Comparison of ENCODE assay signal across 8 mouse cellular contexts in genomic region chr10:40247166-40247716, GRCm38 (mm10). TPM values are rescaled to one million over a fixed set of nuclear protein-coding genes. Genes with fewer than 3 reads are reported as not detected.
A peak's percentile ranks its signal among the peaks of the same experiment; 100 is the strongest.
DNase-seq lines count a peak whose midpoint lies in the region; ATAC-seq lines count a peak whose summit lies in the region.

No protein-coding gene starts in this region.

- peak overlapping the region; percentile 41 for H3K4me2 ChIP-seq in embryonic facial prominence, embryonic 11.5 days (ENCODE audit: low read depth, low read length)
- H3K4me2 ChIP-seq in hindbrain, embryonic 13.5 days = peak overlapping the region; percentile 70
- H3K4me2 ChIP-seq in midbrain, embryonic 15.5 days = peak overlapping the region; percentile 76

- intact Hi-C loops in left cerebral cortex, postnatal 10 days (cut with DNase I) = no loop called here

- peaks cover 9% of the 10 kb centered on the region for H3K36me3 ChIP-seq in embryonic facial prominence, embryonic 11.5 days (replicated peaks; ENCODE audit: control insufficient read depth, insufficient read depth, low read depth, low read length)
- peaks cover 62% of the 10 kb centered on the region for H3K36me3 ChIP-seq in hindbrain, embryonic 13.5 days
- H3K36me3 ChIP-seq in midbrain, embryonic 15.5 days (replicated peaks) = peaks cover 46% of the 10 kb centered on the region

- peak; percentile 57 for ATAC-seq in embryonic facial prominence, embryonic 11.5 days (replicated peaks; ENCODE audit: insufficient number of reproducible peaks, low FRiP score, low TSS enrichment, low read depth)
- peak; percentile 73 for ATAC-seq in hindbrain, embryonic 13.5 days (ENCODE audit: low FRiP score)
- ATAC-seq in midbrain, embryonic 15.5 days (replicated peaks) = peak; percentile 53

- DNase-seq in layer of hippocampus, postnatal 10 days (ENCODE audit: low spot score in 2 of 2) = peak; percentile 8 to 26
- DNase-seq in layer of hippocampus, postnatal 14 days (ENCODE audit: low spot score in 2 of 2) = no peak
- no peak for DNase-seq in embryonic facial prominence, embryonic 11.5 days (ENCODE audit: low spot score)
- DNase-seq in left cerebral cortex, postnatal 10 days (ENCODE audit: extremely low spot score in 1 of 2, low spot score in 2 of 2) = no peak
- DNase-seq in right cerebral cortex, postnatal 36 days (ENCODE audit: low spot score in 2 of 2) = no peak
- DNase-seq in ovary, postnatal 14 days (ENCODE audit: low spot score) = no peak

- WGBS in embryonic facial prominence, embryonic 11.5 days = 32% methylated on average over 11 of the region's 11 CpGs
- 35% methylated on average over 11 of the region's 11 CpGs for WGBS in hindbrain, embryonic 13.5 days
- WGBS in midbrain, embryonic 15.5 days = 29% methylated on average over 11 of the region's 11 CpGs

- no peak overlapping the region for H3K27ac ChIP-seq in embryonic facial prominence, embryonic 11.5 days (replicated peaks; ENCODE audit: low read depth, low read length)
- H3K27ac ChIP-seq in hindbrain, embryonic 13.5 days = peak overlapping the region; percentile 88
- peak overlapping the region; percentile 84 for H3K27ac ChIP-seq in midbrain, embryonic 15.5 days

- H3K9me3 ChIP-seq in embryonic facial prominence, embryonic 11.5 days (replicated peaks; ENCODE audit: control insufficient read depth, low read length) = no peaks in the 10 kb centered on the region
- H3K9me3 ChIP-seq in hindbrain, embryonic 13.5 days = no peaks in the 10 kb centered on the region
- H3K9me3 ChIP-seq in midbrain, embryonic 15.5 days = no peaks in the 10 kb centered on the region

- H3K4me1 ChIP-seq in embryonic facial prominence, embryonic 11.5 days (ENCODE audit: control insufficient read depth, insufficient read depth, low read length) = no peaks in the 10 kb centered on the region
- peaks cover 16% of the 10 kb centered on the region for H3K4me1 ChIP-seq in hindbrain, embryonic 13.5 days (replicated peaks)
- H3K4me1 ChIP-seq in midbrain, embryonic 15.5 days = peaks cover 17% of the 10 kb centered on the region

- H3K4me3 ChIP-seq in embryonic facial prominence, embryonic 11.5 days (ENCODE audit: low read depth, low read length) = peak overlapping the region; percentile 80
- H3K4me3 ChIP-seq in hindbrain, embryonic 13.5 days = peak overlapping the region; percentile 78
- H3K4me3 ChIP-seq in midbrain, embryonic 15.5 days = peak overlapping the region; percentile 73

- no peak overlapping the region; the same call in 1 of the 2 replicates for H3K9ac ChIP-seq in embryonic facial prominence, embryonic 11.5 days (replicated peaks; ENCODE audit: low read length)
- H3K9ac ChIP-seq in hindbrain, embryonic 13.5 days = peak overlapping the region; percentile 78
- H3K9ac ChIP-seq in midbrain, embryonic 15.5 days = peak overlapping the region; percentile 28; the same call in 1 of the 2 replicates

- no peaks in the 10 kb centered on the region for H3K27me3 ChIP-seq in embryonic facial prominence, embryonic 11.5 days (ENCODE audit: control insufficient read depth, insufficient read depth, low read length)
- H3K27me3 ChIP-seq in hindbrain, embryonic 13.5 days = no peaks in the 10 kb centered on the region
- H3K27me3 ChIP-seq in midbrain, embryonic 15.5 days (replicated peaks) = no peaks in the 10 kb centered on the region

RNA-seq across cellular contexts. Expression of gene Rpf2, which starts 0.4 kb away (rescaled TPM):
- total RNA-seq in layer of hippocampus, postnatal 10 days (2021) = 10 to 100 TPM; 28.1 to 35.3 TPM
- total RNA-seq in layer of hippocampus, postnatal 14 days (2021) = 10 to 100 TPM; 24.5 to 26.3 TPM
- 90.8 and 92.6 TPM in 2 replicates for polyA plus RNA-seq in embryonic facial prominence, embryonic 11.5 days (2014; fragmentation: Nextera tagmentation; extraction: Ambion mirVana)
- 72.6 and 81.7 TPM in 2 replicates for polyA plus RNA-seq in hindbrain, embryonic 13.5 days (2015; fragmentation: Nextera tagmentation; extraction: Ambion mirVana)
- polyA plus RNA-seq in midbrain, embryonic 15.5 days (2015; fragmentation: Nextera tagmentation; extraction: Ambion mirVana) = 61.9 and 63.6 TPM in 2 replicates
- total RNA-seq in left cerebral cortex, postnatal 10 days (2021) = 10 to 100 TPM; 25.9 to 30.9 TPM

RNA-seq across cellular contexts. Expression of gene Gtf3c6, which starts 10.7 kb away (rescaled TPM):
- total RNA-seq in layer of hippocampus, postnatal 10 days (2021) = 10 to 100 TPM; 29.2 to 33.8 TPM
- total RNA-seq in layer of hippocampus, postnatal 14 days (2021) = 10 to 100 TPM; 25.2 to 29.7 TPM
- 156 and 162 TPM in 2 replicates for polyA plus RNA-seq in embryonic facial prominence, embryonic 11.5 days (2014; fragmentation: Nextera tagmentation; extraction: Ambion mirVana)
- polyA plus RNA-seq in hindbrain, embryonic 13.5 days (2015; fragmentation: Nextera tagmentation; extraction: Ambion mirVana) = 102 and 105 TPM in 2 replicates
- polyA plus RNA-seq in midbrain, embryonic 15.5 days (2015; fragmentation: Nextera tagmentation; extraction: Ambion mirVana) = 78.8 and 80.0 TPM in 2 replicates
- 10 to 100 TPM; 25.1 to 28.8 TPM for total RNA-seq in left cerebral cortex, postnatal 10 days (2021)

RNA-seq across cellular contexts. Expression of gene Amd1, which starts 54.7 kb away (rescaled TPM):
- 10 to 100 TPM; 43.2 to 48.9 TPM for total RNA-seq in layer of hippocampus, postnatal 10 days (2021)
- total RNA-seq in layer of hippocampus, postnatal 14 days (2021) = 10 to 100 TPM; 48.8 to 53.7 TPM
- polyA plus RNA-seq in embryonic facial prominence, embryonic 11.5 days (2014; fragmentation: Nextera tagmentation; extraction: Ambion mirVana) = 112 and 129 TPM in 2 replicates
- polyA plus RNA-seq in hindbrain, embryonic 13.5 days (2015; fragmentation: Nextera tagmentation; extraction: Ambion mirVana) = 40.4 and 43.3 TPM in 2 replicates
- 37.1 and 42.1 TPM in 2 replicates for polyA plus RNA-seq in midbrain, embryonic 15.5 days (2015; fragmentation: Nextera tagmentation; extraction: Ambion mirVana)
- total RNA-seq in left cerebral cortex, postnatal 10 days (2021) = 10 to 100 TPM; 47.5 to 50.0 TPM

Comparison
In these comparisons a context has a peak if more than half of its experiments do, and no peak if none do; other contexts are left out.
1. DNase-seq: peak in layer of hippocampus, postnatal 10 days (2 of 2); none in layer of hippocampus, postnatal 14 days (0 of 2), embryonic facial prominence, embryonic 11.5 days (single experiment), left cerebral cortex, postnatal 10 days (0 of 2), right cerebral cortex, postnatal 36 days (0 of 2) and ovary, postnatal 14 days (single experiment).
2. Peak in every context shown above with its lines, with median percentiles within 50 percentile points of each other: ATAC-seq, H3K4me2 ChIP-seq and H3K4me3 ChIP-seq.